Mouse (Mus musculus) hematopoietic multipotent progenitor cell, adult 10-12 weeks (in vitro differentiated cells): ENCODE data around the gene Tbx18. TPM values are rescaled to one million over a fixed set of nuclear protein-coding genes. Genes with fewer than 3 reads are reported as not detected.

Experiments
- polyA plus RNA-seq: library from polyadenylated mRNA; stranded (reverse); fragments of >175 nt; gene quantifications from 2 replicates; pipeline ENCODE4 v1.2.3, GENCODE M21; 2012; ENCODE audit warnings: low replicate concordance

Tbx18 gene
- polyA plus RNA-seq, result not detected in 2 replicates

GRCm38 (mm10) chr9:87730961-87731535 lies at the start of gene Tbx18:
Tbx18 (minus strand) TSS chr9:87731260.

